Mouse (Mus musculus): ENCODE results near the gene Nptx1. TPM values are rescaled to one million over a fixed set of nuclear protein-coding genes. Genes with fewer than 3 reads are reported as not detected.

Nptx1 gene
- polyA plus RNA-seq, 2 experiments from 2014 or later: not detected

GRCm38 (mm10) chr11:119522779-119523178, 24.8 kb downstream of the Nptx1 start:
- no peak for ATAC-seq

- no peak for ATAC-seq
Observed at GRCm38 (mm10) chr11:119521920-119522710, 25.4 kb downstream of the Nptx1 start.

GRCm38 (mm10) chr11:119520713-119521063, 26.9 kb downstream of the Nptx1 start:
- no peak for ATAC-seq

GRCm38 (mm10) chr11:119520005-119520712, 27.4 kb downstream of the Nptx1 start:
- no peak for ATAC-seq

GRCm38 (mm10) chr11:119519387-119519786, 28.2 kb downstream of the Nptx1 start:
- no peak for ATAC-seq

- ATAC-seq: no peak
Observed at GRCm38 (mm10) chr11:119516677-119517361, 30.7 kb downstream of the Nptx1 start.

GRCm38 (mm10) chr11:119515823-119516676, 31.5 kb downstream of the Nptx1 start:
- no peak for ATAC-seq

- no peak for ATAC-seq
Observed at GRCm38 (mm10) chr11:119514967-119515636, 32.5 kb downstream of the Nptx1 start.

GRCm38 (mm10) chr11:119514108-119514860, 33.3 kb downstream of the Nptx1 start:
- no peak for ATAC-seq

GRCm38 (mm10) chr11:119513038-119513659, 34.4 kb downstream of the Nptx1 start:
- ATAC-seq: no peak

GRCm38 (mm10) chr11:119509165-119509776, 38.3 kb downstream of the Nptx1 start:
- ATAC-seq: no peak

GRCm38 (mm10) chr11:119507772-119508171, 39.8 kb downstream of the Nptx1 start:
- no peak for ATAC-seq

- no peak for ATAC-seq
Observed at GRCm38 (mm10) chr11:119506386-119506785, 41.2 kb downstream of the Nptx1 start.

GRCm38 (mm10) chr11:119503675-119504074, 43.9 kb downstream of the Nptx1 start:
- no peak for ATAC-seq

GRCm38 (mm10) chr11:119500011-119500410, 47.5 kb downstream of the Nptx1 start:
- no peak for ATAC-seq

GRCm38 (mm10) chr11:119499297-119499696, 48.3 kb downstream of the Nptx1 start:
- ATAC-seq: no peak

- ATAC-seq: no peak
Observed at GRCm38 (mm10) chr11:119497451-119497850, 50.1 kb downstream of the Nptx1 start.

GRCm38 (mm10) chr11:119496147-119496546, 51.4 kb downstream of the Nptx1 start:
- ATAC-seq: no peak

GRCm38 (mm10) chr11:119493516-119493915, 54.0 kb downstream of the Nptx1 start:
- no peak for ATAC-seq

- ATAC-seq: no peak
Observed at GRCm38 (mm10) chr11:119492830-119493229, 54.7 kb downstream of the Nptx1 start.

Measured in activated CD4-positive, CD25-positive, alpha-beta regulatory T cell, adult 4 months (primary cell).